Mouse (Mus musculus): ENCODE results near the gene Pkp3. TPM values are rescaled to one million over a fixed set of nuclear protein-coding genes. Genes with fewer than 3 reads are reported as not detected.

Gene Pkp3
- polyA plus RNA-seq, 1 experiment from 2014 or later: 10.5 TPM

- Histone ChIP-seq H3K27ac (ENCODE audit: low read length) (no peak overlapping the region), H3K27me3 (ENCODE audit: insufficient read depth, low read length) (no peaks in the 10 kb centered on the region)
- WGBS: 87% methylated on average over 7 of the region's 7 CpGs
Measured at GRCm38 (mm10) chr7:141064576-141064975, 13.4 kb upstream of the Pkp3 start.

GRCm38 (mm10) chr7:141068351-141068750 is 9.7 kb upstream of the Pkp3 start:
- Histone ChIP-seq H3K9ac (replicated peaks; ENCODE audit: low read length) (no peak overlapping the region), H3K4me3 (ENCODE audit: low read length) (no peak overlapping the region), H3K4me1 (ENCODE audit: insufficient read depth, low read length) (peaks cover 13% of the 10 kb centered on the region), H3K27ac (ENCODE audit: low read length) (no peak overlapping the region), H3K27me3 (ENCODE audit: insufficient read depth, low read length) (peaks cover 19% of the 10 kb centered on the region), H3K9me3 (ENCODE audit: low read length) (no peaks in the 10 kb centered on the region), H3K36me3 (ENCODE audit: insufficient read depth, low read length) (no peaks in the 10 kb centered on the region; the same call in 1 of the 2 replicates), H3K4me2 (replicated peaks; ENCODE audit: low read depth, low read length) (no peak overlapping the region)
- ATAC-seq (ENCODE audit: low FRiP score, low TSS enrichment): no peak
- WGBS: 72% methylated on average over 19 of the region's 19 CpGs

More at GRCm38 (mm10) chr7:141064576-141064975, 13.4 kb upstream of the Pkp3 start:
- Histone ChIP-seq H3K4me3 (ENCODE audit: low read length) (no peak overlapping the region), H3K9ac (replicated peaks; ENCODE audit: low read length) (no peak overlapping the region), H3K36me3 (ENCODE audit: insufficient read depth, low read length) (no peaks in the 10 kb centered on the region; the same call in 1 of the 2 replicates), H3K9me3 (ENCODE audit: low read length) (no peaks in the 10 kb centered on the region), H3K4me1 (ENCODE audit: insufficient read depth, low read length) (peaks cover 10% of the 10 kb centered on the region; the same call in 1 of the 2 replicates), H3K4me2 (replicated peaks; ENCODE audit: low read depth, low read length) (no peak overlapping the region)
- ATAC-seq (ENCODE audit: low FRiP score, low TSS enrichment): no peak

- H3K4me2 ChIP-seq (replicated peaks; ENCODE audit: low read depth, low read length): peak overlapping the region; percentile 93
- peaks cover 13% of the 10 kb centered on the region for H3K4me1 ChIP-seq (ENCODE audit: insufficient read depth, low read length)
- no peak overlapping the region for H3K27ac ChIP-seq (ENCODE audit: low read length)
- H3K4me3 ChIP-seq (ENCODE audit: low read length): peak overlapping the region; percentile 49
- H3K9ac ChIP-seq (replicated peaks; ENCODE audit: low read length): peak overlapping the region; percentile 64
- under 1% methylated on average over 51 of the region's 51 CpGs for WGBS
- peak; percentile 7; the same call in 1 of the 2 replicates for ATAC-seq (ENCODE audit: low FRiP score, low TSS enrichment)
- H3K27me3 ChIP-seq (ENCODE audit: insufficient read depth, low read length): peaks cover 19% of the 10 kb centered on the region
- H3K36me3 ChIP-seq (ENCODE audit: insufficient read depth, low read length): no peaks in the 10 kb centered on the region; the same call in 1 of the 2 replicates
- no peaks in the 10 kb centered on the region for H3K9me3 ChIP-seq (ENCODE audit: low read length)
Measured at GRCm38 (mm10) chr7:141070058-141070862, 7.8 kb upstream of the Pkp3 start.

GRCm38 (mm10) chr7:141072017-141072745 is 5.8 kb upstream of the Pkp3 start:
- Histone ChIP-seq H3K9ac (replicated peaks; ENCODE audit: low read length) (no peak overlapping the region), H3K4me1 (ENCODE audit: insufficient read depth, low read length) (peaks cover 13% of the 10 kb centered on the region), H3K4me3 (ENCODE audit: low read length) (no peak overlapping the region), H3K9me3 (ENCODE audit: low read length) (no peaks in the 10 kb centered on the region), H3K27ac (ENCODE audit: low read length) (no peak overlapping the region), H3K36me3 (ENCODE audit: insufficient read depth, low read length) (no peaks in the 10 kb centered on the region), H3K4me2 (replicated peaks; ENCODE audit: low read depth, low read length) (peak overlapping the region; percentile 23; the same call in 1 of the 2 replicates), H3K27me3 (ENCODE audit: insufficient read depth, low read length) (peaks cover 19% of the 10 kb centered on the region)
- ATAC-seq (ENCODE audit: low FRiP score, low TSS enrichment): 0 out of 2 replicates have a peak, but pooled peaks have one; percentile 17
- WGBS: 28% methylated on average over 23 of the region's 23 CpGs

- WGBS: 75% methylated on average over 4 of the region's 4 CpGs
- H3K4me1 ChIP-seq (ENCODE audit: insufficient read depth, low read length): peaks cover 13% of the 10 kb centered on the region
- H3K4me3 ChIP-seq (ENCODE audit: low read length): no peak overlapping the region
- no peak overlapping the region for H3K9ac ChIP-seq (replicated peaks; ENCODE audit: low read length)
- no peak overlapping the region for H3K4me2 ChIP-seq (replicated peaks; ENCODE audit: low read depth, low read length)
- ATAC-seq (ENCODE audit: low FRiP score, low TSS enrichment): no peak
- H3K27me3 ChIP-seq (ENCODE audit: insufficient read depth, low read length): peaks cover 19% of the 10 kb centered on the region
- no peaks in the 10 kb centered on the region for H3K9me3 ChIP-seq (ENCODE audit: low read length)
- H3K36me3 ChIP-seq (ENCODE audit: insufficient read depth, low read length): no peaks in the 10 kb centered on the region
- no peak overlapping the region for H3K27ac ChIP-seq (ENCODE audit: low read length)
Measured at GRCm38 (mm10) chr7:141073782-141074181, 4.2 kb upstream of the Pkp3 start.

- no peaks in the 10 kb centered on the region; the same call in 1 of the 2 replicates for H3K4me1 ChIP-seq (ENCODE audit: insufficient read depth, low read length)
- no peak overlapping the region for H3K4me2 ChIP-seq (replicated peaks; ENCODE audit: low read depth, low read length)
- ATAC-seq (ENCODE audit: low FRiP score, low TSS enrichment): no peak
- H3K27ac ChIP-seq (ENCODE audit: low read length): no peak overlapping the region
- H3K9ac ChIP-seq (replicated peaks; ENCODE audit: low read length): no peak overlapping the region; the same call in 1 of the 2 replicates
- no peaks in the 10 kb centered on the region for H3K36me3 ChIP-seq (ENCODE audit: insufficient read depth, low read length)
- 0 out of 2 replicates have a peak, but pooled peaks cover 3% of the 10 kb centered on the region for H3K27me3 ChIP-seq (ENCODE audit: insufficient read depth, low read length)
- H3K9me3 ChIP-seq (ENCODE audit: low read length): no peaks in the 10 kb centered on the region; the same call in 1 of the 2 replicates
- 76% methylated on average over 4 of the region's 4 CpGs for WGBS
- no peak overlapping the region for H3K4me3 ChIP-seq (ENCODE audit: low read length)
Measured at GRCm38 (mm10) chr7:141078876-141079275, 858 bp downstream of the Pkp3 start.

- H3K27ac ChIP-seq (ENCODE audit: low read length): no peak overlapping the region
- H3K4me3 ChIP-seq (ENCODE audit: low read length): peak overlapping the region; percentile 32
- H3K27me3 ChIP-seq (ENCODE audit: insufficient read depth, low read length): 0 out of 2 replicates have a peak, but pooled peaks cover 3% of the 10 kb centered on the region
- no peaks in the 10 kb centered on the region; the same call in 1 of the 2 replicates for H3K4me1 ChIP-seq (ENCODE audit: insufficient read depth, low read length)
- ATAC-seq (ENCODE audit: low FRiP score, low TSS enrichment): peak; percentile 46; the same call in 1 of the 2 replicates
- H3K36me3 ChIP-seq (ENCODE audit: insufficient read depth, low read length): no peaks in the 10 kb centered on the region
- WGBS: 21% methylated on average over 34 of the region's 34 CpGs
- peak overlapping the region; percentile 61 for H3K9ac ChIP-seq (replicated peaks; ENCODE audit: low read length)
- H3K9me3 ChIP-seq (ENCODE audit: low read length): no peaks in the 10 kb centered on the region; the same call in 1 of the 2 replicates
- peak overlapping the region; percentile 49 for H3K4me2 ChIP-seq (replicated peaks; ENCODE audit: low read depth, low read length)
Measured at GRCm38 (mm10) chr7:141079481-141080449, 1.7 kb downstream of the Pkp3 start.

GRCm38 (mm10) chr7:141087894-141088293 is 9.9 kb downstream of the Pkp3 start:
- Histone ChIP-seq H3K9ac (replicated peaks; ENCODE audit: low read length) (no peak overlapping the region), H3K27me3 (ENCODE audit: insufficient read depth, low read length) (peaks cover 20% of the 10 kb centered on the region), H3K4me2 (replicated peaks; ENCODE audit: low read depth, low read length) (no peak overlapping the region), H3K9me3 (ENCODE audit: low read length) (no peaks in the 10 kb centered on the region; the same call in 1 of the 2 replicates), H3K36me3 (ENCODE audit: insufficient read depth, low read length) (no peaks in the 10 kb centered on the region), H3K27ac (ENCODE audit: low read length) (no peak overlapping the region), H3K4me3 (ENCODE audit: low read length) (no peak overlapping the region), H3K4me1 (ENCODE audit: insufficient read depth, low read length) (peaks cover 9% of the 10 kb centered on the region)
- WGBS: 34% methylated on average over 8 of the region's 8 CpGs
- ATAC-seq (ENCODE audit: low FRiP score, low TSS enrichment): no peak

GRCm38 (mm10) chr7:141088473-141088872 is 10.5 kb downstream of the Pkp3 start:
- Histone ChIP-seq H3K4me1 (ENCODE audit: insufficient read depth, low read length) (peaks cover 9% of the 10 kb centered on the region), H3K36me3 (ENCODE audit: insufficient read depth, low read length) (no peaks in the 10 kb centered on the region), H3K4me2 (replicated peaks; ENCODE audit: low read depth, low read length) (peak overlapping the region; percentile 14; the same call in 1 of the 2 replicates), H3K27me3 (ENCODE audit: insufficient read depth, low read length) (peaks cover 20% of the 10 kb centered on the region), H3K9ac (replicated peaks; ENCODE audit: low read length) (no peak overlapping the region), H3K9me3 (ENCODE audit: low read length) (no peaks in the 10 kb centered on the region), H3K27ac (ENCODE audit: low read length) (no peak overlapping the region), H3K4me3 (ENCODE audit: low read length) (no peak overlapping the region)
- WGBS: 15% methylated on average over 18 of the region's 18 CpGs
- ATAC-seq (ENCODE audit: low FRiP score, low TSS enrichment): no peak

Measured in kidney, embryonic 16.5 days (tissue).